Mouse (Mus musculus) heart, adult 11 months (tissue): ENCODE results near the gene Wdr46.

Source experiments
- DNase-seq: peaks from one replicate; pipeline ENCODE4 v3.0.0; 2022

Wdr46 gene

DNA sequence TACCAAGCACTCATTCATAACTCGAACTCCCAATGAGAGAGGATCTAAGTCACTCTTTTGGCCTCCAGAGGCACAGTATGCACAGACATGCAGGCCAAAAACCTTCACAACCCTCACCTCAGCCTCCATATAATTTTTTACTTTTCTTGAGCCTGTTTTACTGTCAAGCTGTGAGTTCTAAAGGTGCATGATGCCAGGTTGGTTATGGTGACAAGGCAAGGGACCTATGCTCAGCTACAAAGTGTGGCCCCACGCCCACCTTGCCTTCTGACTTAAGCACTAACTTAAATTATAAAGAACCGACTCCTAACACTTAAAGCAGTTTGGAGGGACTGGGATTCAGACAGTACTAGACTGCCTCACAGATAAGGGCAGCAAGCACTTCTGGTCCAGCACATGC, 12.8 kb downstream of the Wdr46 start:
- DNase-seq = peak; percentile 76

DNA sequence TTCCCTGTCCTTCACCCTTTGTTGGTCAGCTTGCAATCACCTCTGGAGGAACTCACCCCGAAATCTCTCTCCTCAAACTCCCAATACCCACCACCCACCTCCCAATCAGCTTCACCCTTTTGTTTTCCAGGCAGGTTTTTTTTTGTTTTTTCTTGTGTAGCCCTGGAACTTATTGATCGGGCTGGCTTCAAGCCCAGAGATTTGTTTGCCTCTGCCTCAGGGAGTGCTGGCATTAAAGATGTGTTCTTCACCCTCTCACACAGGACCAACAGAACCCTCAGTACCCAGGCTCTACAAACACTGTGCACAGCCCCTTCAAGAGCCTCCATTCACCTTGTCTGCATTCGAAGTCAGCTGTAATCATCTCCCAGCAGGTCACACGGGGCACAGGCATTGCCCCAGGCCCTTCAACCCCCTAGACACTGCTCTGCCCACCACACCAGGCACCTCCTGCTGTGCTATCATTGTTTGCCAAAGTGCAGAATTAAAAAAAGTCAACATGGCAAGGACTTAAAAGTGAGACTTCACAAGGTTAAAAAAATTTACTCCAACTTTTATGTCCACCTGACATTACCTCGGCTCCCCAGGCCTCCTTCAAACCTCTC, 13.6 kb downstream of the Wdr46 start:
- DNase-seq = peak; percentile 73

DNA sequence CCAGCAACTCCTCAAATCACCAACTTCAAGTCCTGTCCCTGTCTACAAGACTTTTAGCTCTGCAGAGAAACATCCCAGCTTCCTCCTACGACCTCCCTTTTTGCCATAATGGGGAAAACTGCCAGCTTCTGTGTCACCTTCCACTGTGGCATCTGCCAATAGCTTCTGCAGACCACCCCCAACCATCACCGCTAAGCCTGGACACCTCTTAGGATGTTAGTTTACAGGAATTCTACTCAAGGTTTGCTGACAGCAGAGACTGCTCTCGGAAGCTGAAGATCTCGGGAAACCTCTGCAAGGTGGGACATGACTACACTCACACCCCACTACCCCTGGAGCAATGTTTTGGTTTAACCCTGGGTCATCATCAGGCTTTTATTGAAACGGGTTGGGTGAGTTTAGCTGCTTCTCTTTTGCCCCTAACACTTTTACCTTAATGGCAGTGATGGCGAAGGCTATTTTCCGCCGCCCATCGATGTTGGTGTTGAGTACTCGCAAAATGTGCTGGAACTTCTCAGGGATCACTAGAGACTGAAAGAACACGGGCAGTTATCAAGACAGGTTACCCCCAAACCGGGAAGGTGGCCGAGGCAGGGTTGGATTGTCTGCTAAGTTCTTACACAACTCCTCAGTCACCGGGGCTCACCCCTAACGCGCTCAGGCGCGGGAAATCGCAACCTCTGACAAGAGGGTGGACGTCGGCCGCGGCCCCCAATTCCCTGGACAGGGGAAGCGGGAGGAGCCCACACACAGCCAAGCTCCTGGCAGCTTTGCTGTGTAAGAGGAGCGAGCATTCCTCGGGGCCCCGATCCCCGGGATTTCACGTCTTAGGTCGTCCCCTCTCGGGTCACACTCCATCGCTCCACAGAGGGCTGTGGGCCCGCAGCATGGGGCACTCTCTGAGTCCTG, 14.4 kb downstream of the Wdr46 start:
- peak; percentile 88 for DNase-seq

DNA sequence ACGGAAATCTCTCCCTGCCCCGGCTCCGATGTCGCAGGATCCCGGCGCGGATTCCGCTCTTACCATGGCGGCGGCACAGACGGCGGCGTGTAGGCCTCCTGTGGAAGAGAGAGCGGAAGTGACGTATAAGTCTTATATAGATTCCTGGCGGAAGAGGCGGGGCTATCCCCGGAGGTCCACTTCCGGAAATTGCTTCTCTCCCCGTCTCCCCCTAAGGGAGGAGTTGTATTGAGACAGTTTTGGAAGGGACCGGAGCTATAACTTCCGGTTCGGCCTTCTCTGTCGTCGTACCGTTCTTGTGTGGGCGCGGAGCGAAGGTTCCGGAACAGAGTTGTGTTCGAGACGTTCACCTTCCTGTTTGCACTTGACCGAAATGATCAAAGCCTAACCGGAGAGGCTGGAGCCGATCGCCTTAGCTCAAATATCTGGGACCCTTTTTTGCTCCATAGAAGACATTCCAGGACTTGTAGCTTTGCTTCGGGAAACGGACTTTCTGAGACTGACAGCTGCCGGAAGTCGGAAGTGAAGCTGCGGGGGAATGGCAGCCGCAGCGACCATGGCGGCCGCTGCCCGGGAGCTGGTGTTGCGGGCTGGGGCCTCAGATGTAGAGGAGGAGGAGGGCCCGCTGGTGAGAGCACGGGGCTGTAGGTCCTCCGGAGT, 15.2 kb downstream of the Wdr46 start, which contains the start of the genes Vps52 and Rps18:
Gene Vps52, plus strand, starts transcription at position 258 of the 660 bp plus-strand sequence.
Gene Rps18, minus strand, starts transcription at position 447 of the 660 bp plus-strand sequence.
- peak; percentile 99 for DNase-seq

DNA sequence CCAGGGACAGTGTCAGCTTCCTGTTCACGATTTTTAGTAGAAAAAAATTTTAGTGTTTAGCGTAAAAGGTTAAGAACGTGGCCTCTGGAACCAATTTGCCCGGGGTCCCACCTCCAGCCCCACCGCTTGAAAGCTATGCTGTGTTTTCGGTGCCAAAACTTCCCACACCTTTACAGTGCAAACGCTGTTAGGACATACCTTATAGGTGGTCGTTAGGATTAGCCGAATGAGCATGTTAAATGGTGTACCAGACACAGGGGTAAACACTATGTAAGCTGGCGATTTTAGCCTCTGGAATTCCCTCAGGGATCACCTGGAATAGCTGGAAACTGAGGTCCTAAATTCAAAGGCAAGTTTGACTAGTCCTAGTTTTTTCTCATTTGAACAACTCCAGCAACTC, 15.9 kb downstream of the Wdr46 start:
- DNase-seq = peak; percentile 89

DNA sequence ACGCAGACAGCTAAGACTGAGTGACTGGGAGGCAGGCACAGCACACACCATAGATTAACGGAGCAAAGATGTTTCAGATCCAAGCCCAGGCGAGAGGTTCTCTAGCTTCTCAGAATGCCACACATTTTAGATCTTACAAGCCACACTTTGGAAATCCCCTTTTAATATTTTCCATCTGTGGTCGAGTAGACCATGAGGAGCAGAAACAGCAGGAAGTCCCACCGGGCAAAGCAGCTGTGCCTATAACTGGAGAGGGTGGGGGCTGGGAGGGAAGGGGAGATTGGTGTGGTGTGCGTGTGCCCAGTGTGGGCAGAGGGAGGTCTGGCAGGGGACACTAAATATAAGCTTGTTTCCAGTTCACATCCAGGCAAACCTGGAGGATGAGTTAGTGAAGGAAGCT, 17.0 kb downstream of the Wdr46 start:
- DNase-seq = peak; percentile 63

DNA sequence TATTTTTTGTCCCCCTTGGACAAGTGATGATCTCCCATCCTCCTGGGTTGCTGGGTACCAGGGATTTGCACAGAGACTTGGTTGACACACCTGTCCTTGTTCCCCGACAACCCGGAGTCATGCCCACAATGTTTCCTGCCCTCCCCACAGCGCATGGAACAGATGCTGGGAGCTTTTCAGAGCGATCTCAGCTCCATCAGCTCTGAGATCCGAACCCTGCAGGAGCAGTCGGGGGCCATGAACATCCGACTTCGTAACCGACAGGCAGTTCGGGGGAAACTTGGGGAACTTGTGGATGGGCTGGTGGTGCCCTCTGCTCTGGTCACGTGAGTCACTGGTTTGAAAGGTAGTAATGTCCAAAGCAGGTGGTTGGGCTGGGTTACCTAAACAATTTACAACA, 18.0 kb downstream of the Wdr46 start:
- peak; percentile 88 for DNase-seq

DNA sequence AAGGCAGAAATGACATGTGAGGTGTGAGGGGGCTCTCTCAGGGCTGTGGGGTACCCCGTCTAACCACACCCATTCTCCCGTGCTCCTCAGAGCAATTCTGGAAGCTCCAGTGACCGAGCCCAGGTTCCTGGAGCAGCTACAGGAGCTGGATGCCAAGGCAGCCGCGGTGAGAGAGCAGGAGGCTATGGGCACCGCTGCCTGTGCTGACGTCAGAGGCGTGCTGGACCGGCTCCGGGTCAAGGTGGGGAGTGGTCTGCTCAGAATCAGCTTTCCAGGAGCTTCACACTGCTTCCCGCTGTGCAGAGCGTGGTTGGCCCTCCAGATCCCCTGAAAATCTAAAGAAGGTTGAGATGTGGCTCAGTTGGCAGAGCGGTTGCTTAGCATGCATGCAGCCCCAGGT, 18.7 kb downstream of the Wdr46 start:
- DNase-seq = peak; percentile 93

DNA sequence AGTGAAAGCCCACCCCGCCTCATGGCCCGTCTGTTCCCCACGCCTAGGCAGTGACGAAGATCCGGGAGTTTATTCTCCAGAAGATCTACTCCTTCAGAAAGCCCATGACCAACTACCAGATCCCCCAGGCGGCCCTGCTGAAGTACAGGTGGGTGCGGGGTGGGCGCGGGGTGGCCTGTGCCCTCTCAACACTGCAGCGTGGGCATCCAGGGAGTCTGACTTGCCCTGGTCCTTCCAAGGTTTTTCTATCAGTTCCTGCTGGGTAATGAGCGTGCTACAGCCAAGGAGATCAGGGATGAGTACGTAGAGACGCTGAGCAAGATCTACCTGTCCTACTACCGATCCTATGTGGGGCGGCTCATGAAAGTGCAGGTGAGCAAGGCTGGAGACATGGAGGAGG, 19.5 kb downstream of the Wdr46 start:
- DNase-seq = peak; percentile 89

DNA sequence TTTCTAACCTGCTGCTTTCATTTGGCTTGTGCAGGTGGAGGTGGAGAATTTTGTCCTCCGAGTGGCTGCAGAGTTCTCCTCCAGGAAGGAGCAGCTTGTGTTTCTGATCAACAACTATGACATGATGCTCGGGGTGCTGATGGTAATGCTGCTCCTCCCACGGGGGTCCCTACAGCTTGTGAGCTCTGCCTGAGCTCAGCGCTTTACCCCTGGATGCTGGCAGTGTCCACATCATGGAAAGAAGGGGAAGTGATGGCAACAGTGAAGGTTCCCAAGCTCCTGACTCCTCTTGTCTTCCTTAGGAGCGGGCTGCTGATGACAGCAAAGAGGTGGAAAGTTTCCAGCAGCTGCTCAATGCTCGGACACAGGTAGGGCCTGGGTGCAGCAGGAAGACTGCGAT, 22.4 kb downstream of the Wdr46 start:
- DNase-seq = peak; percentile 87

DNA sequence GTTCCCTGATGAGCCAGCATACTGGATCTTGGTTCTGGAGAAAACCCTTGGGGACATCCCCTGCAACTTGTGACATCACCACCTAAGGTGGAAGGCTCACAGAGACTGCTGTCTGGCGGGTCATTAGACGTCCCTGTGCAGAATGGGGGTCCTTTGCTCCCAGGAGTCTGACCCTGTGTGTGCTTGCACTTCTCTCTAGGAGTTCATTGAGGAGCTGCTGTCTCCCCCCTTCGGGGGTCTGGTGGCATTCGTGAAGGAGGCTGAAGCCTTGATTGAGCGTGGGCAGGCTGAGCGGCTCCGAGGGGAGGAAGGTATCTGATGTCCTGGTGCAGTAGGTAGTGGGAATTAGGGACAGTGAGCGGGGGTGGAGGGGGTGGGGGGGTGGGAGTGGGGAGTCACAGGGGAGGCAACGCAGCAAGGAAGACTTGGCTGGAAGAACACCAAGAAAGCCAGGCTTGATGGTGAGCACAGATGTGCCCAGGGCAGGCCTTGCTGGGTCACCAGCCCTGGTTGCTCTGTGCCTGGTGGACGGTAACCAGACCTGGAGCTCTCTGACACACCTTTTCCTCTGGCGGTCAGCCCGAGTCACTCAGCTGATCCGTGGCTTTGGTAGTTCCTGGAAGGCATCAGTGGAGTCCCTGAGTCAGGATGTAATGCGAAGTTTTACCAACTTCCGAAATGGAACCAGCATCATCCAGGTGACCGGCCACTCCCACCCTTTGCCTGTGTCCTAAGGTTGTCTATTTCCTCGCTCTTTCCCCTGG, 24.8 kb downstream of the Wdr46 start:
- peak; percentile 93 for DNase-seq

DNA sequence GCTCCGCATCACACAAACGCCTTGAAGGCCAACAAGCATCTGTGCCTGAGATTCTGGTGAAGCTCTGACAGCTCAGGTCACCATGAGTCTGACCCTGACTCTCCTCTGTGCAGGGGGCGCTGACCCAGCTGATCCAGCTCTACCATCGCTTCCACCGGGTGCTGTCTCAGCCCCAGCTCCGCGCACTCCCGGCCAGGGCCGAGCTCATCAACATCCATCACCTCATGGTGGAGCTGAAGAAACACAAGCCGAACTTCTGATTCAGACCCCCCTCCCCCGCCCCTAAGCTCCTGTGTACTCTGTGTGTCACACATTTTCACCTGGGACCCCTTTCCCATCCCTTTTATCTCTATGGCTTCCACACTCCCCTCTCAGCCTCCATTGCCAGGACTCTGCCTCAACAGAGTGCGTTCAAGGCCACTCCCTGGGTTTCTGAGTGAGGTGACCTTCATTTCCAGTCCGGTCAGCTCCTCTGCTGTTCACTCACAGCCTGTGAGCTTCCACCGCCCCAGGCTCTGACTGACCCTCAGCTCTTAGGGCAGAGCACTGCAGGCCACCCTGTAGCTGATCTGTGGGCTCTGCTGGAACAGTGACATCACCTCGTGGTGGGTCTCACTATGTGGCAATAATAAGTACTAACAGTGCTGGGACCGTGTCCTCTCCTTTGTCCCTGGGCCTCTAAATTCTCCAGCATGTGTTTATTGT, 25.5 kb downstream of the Wdr46 start:
- DNase-seq = peak; percentile 87

DNA sequence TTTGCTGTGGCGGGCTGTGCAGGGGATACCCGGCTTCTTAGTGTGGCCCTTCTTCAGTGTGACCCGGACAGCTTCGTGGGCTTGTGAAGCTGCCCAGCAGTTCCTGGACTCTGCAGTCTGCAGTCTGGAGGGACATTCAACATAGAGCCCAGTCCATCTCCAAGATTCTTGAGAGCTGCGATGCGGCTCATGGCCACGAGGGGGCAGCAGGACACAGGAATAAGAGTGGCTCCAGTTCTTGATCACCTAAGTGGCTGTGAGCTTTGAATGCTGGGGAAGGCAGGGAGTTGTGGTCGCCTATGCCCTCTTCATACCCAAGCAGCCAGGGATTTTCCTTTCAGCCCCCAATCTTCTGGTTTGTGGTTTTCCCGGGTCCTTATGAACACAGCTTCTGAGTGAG, 28.0 kb downstream of the Wdr46 start:
- DNase-seq = peak; percentile 96

DNA sequence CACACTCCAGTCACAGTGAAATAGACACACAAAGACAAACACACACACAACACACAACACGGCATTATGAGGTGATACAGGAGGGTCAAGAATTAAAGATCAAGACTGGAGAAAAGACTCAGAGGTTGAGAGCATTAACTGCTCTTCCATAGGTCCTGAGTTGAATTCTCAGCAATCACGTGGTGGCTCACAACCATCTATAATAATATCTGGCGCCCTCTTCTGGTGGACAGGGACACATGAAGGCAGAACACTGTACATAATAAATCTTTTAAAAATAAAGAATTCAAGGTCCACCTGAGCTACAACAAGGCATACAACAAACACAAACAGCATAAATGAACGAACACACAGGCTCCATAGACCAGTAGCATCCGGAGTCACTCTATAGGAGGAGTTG, 28.5 kb downstream of the Wdr46 start:
- DNase-seq = no peak

DNA sequence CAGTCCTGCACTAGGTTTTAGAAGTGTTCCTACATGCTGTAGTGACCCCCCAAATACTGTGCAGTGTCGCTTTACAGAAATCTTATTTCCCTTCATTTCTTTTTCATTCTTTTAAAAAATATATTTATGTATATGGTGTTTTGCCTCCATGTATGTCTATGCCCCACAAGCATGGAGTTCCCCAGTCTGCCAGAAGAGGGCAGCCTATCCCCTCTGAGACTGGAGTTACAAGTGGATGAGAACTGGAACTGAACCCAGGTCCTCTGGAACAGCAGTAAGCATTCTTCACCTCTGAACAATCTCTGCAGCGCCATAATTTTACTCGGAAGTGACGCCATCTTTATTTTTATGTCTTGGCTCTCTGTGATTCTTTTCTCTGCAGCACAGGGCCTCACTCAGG, 28.9 kb downstream of the Wdr46 start:
- peak; percentile 83 for DNase-seq

DNA sequence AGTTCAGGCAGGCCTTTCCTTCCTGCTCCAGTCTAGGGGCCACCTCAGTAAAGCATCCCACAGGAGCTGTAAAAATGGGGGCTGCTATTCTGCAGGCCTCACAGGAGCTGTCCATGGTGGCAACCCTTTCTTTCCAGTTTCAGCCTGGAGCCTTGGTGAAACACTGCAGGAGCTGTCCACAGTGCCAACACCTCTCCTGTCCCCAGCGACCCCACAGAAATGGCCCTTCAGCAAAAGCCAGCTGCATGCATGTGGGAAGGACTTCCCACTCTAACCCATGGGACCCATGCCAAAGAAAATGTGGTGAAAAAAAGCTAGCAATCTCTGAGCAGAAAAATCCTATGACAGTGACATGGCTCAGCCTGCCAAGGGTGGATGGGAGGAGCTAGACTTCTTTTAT, 32.2 kb downstream of the Wdr46 start:
- peak; percentile 81 for DNase-seq

DNA sequence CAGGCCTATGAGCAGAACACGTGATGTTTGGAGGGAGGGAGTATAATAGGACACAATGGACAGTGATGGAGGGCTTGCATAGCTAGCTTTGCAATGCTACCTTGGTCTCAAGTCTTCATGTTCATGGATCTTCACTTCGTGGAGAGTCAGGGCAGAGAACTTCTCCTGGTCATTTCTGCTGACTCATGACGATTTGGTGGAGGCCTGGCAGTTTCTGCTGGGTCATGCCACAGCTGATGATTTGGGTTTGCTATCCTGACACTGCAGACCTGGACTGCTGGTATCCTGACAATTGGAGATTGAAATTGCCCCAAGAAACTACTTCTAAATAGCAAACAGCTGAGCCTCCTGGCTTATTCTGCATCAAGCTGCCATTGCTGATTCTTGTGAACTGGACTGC, 33.1 kb downstream of the Wdr46 start:
- no peak for DNase-seq

DNA sequence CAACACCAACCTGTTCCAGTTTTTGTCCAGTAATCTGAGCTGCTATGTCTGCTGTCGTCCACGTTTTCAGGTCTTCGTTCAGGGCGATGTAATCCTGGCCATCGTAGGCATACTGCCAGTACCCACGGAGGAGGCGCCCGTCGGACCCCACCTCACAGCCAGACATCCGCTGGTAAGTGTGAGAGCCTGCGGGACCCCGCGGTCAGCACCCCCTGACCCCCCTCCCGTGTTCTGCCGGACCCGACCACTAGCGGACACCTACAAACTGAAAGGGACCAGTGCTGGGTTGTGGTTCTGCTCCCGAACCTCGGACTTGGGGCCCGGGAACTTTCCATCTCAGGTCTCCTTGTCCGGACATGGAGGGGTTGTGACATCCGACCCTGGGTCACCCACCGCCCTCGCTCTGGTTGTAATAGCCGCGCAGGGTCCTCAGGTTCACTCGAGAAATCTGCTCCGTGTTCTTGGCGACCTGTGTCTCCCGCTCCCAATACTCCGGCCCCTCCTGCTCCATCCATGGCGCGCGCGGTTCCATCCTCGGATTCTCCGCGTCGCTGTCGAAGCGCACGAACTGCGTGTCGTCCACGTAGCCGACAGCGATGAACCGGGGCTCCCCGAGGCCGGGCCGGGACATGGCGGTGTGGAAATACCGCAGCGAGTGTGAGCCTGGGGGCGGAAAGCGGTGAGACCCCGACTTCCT, 37.5 kb downstream of the Wdr46 start:
- DNase-seq = peak; percentile 95

DNA sequence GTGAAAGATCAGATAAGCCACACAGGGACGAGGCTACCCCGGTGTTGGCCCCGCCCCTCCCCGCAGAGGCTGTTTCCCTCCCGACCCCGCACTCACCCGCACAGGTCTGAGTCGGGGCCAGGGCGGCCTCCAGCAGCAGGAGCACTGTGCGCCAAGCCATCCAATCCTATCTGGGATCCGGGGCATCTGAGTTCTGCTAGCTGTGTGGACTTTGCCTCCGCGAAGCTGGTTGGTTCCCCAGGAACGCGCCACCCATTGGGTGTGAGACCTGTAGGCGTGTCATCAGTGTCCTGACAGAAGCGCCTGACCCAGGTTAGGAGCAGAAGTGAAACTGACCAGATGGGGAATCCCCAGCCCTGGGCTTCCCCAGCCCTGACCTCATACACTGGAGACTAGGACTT, 38.2 kb downstream of the Wdr46 start:
- DNase-seq = peak; percentile 100

DNA sequence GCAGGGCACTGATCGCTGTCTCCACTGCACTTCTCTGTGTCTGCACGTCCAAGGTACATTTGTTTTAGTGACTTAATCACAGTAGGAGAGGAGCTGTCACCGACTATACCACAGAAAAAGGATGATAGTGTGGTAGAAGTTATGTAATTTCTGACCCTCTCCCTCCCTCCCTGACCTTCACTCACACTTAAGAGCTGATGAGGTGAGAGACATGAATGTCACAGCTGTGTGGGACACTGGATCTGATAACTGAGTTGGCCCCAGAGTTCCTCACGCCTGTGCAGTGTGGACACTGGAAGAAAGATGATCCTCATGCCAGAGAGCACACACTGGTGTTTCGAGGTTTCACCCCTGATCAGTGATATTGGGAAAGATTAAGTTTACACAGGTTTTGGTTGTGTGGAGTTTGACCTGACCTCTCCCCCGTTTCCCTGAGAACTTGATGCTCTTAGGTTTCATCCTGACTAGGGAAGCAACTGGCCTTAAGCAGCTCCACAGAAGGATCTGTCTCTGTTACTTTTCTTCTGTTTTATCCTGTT, 39.1 kb downstream of the Wdr46 start:
- no peak for DNase-seq
